Mouse (Mus musculus) intestine, postnatal 0 days (tissue): ENCODE results near the gene Tyro3. TPM values are rescaled to one million over a fixed set of nuclear protein-coding genes. Genes with fewer than 3 reads are reported as not detected.

ENCODE experiments used
- ATAC-seq: fragments of 200-750 bp; cut with Nextera tagmentation; 2 replicates; pipeline ENCODE4 v1.8.0; 2017; ENCODE audit warnings: mild to moderate bottlenecking, moderate TSS enrichment, moderate library complexity
- H3K27ac ChIP-seq: fragments of 300-500 bp; sonication (generic); 2 replicates; pipeline ENCODE4 v1.5.1; 2014; ENCODE audit warnings: mild to moderate bottlenecking, low read depth, low read length, moderate library complexity
- H3K27me3 ChIP-seq: fragments of 300-500 bp; sonication (generic); replicated peaks from 2 replicates; pipeline ENCODE4 v1.6.1; 2014; ENCODE audit warnings: low read length, mixed read lengths; ENCODE audit not compliant: control insufficient read depth, insufficient read depth
- H3K36me3 ChIP-seq: fragments of 300-500 bp; sonication (generic); 2 replicates; pipeline ENCODE4 v1.6.1; 2014; ENCODE audit warnings: mild to moderate bottlenecking, moderate library complexity; ENCODE audit not compliant: control insufficient read depth, insufficient read depth
- H3K4me1 ChIP-seq: fragments of 300-500 bp; sonication (generic); replicated peaks from 2 replicates; pipeline ENCODE4 v1.6.1; 2014; ENCODE audit warnings: antibody characterized with exemption, low read length, mixed read lengths; ENCODE audit not compliant: control insufficient read depth, insufficient read depth
- H3K4me2 ChIP-seq: fragments of 300-500 bp; sonication (generic); replicated peaks from 2 replicates; pipeline ENCODE4 v1.6.1; 2014; ENCODE audit warnings: low read depth, mild to moderate bottlenecking, moderate library complexity
- H3K4me3 ChIP-seq: fragments of 300-500 bp; sonication (generic); 2 replicates; pipeline ENCODE4 v1.5.1; 2014; ENCODE audit warnings: low read depth, low read length
- H3K9ac ChIP-seq: fragments of 300-500 bp; sonication (generic); 2 replicates; pipeline ENCODE4 v1.6.1; 2014; ENCODE audit warnings: mild to moderate bottlenecking, low read depth, low read length
- H3K9me3 ChIP-seq: fragments of 300-500 bp; sonication (generic); 2 replicates; pipeline ENCODE4 v1.6.1; 2016; ENCODE audit warnings: mixed run types; ENCODE audit not compliant: control insufficient read depth
- CTCF ChIP-seq: sonication (generic); IDR thresholded peaks from 2 replicates; pipeline ENCODE4 v1.5.1; 2016; ENCODE audit warnings: low read depth, mild to moderate bottlenecking, control low read depth, antibody characterized with exemption, moderate library complexity
- WGBS: fragments of 180-500 bp; shearing (Covaris S2); extraction: QIAGEN DNeasy Blood & Tissue Kit; methylation state at CpG from one replicate; pipeline ENCODE4 v1.1.7; 2014; 5-methylcytosine and 5-hydroxymethylcytosine counted together
- polyA plus RNA-seq: library from polyadenylated mRNA; unstranded; fragments of >200 nt; fragmentation: Nextera tagmentation; extraction: Ambion mirVana; gene quantifications from 2 replicates; pipeline ENCODE4 v1.2.1, GENCODE M21; 2015

Tyro3 gene
- polyA plus RNA-seq, 1 experiment from 2014 or later, result 4.5 TPM

DNA sequence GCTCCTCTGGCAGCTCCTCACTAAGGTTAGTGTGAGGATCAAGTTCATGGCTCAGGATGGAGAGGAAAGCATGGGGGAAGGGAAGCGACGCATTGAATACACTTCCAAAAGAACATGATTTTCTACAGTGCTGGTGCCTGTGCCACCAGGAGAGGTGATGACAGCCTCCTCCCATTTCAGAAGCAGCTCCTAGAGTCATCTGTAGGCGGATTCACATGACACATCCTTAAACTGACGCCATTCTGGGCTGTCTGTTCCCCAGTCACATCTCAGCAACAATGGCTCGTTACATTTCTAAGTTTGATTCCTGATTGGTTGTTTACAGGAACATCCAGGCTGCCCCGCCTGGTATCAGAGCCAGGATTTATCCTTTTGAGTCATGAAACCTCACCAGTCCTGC is 44.5 kb downstream of the Tyro3 start:
- H3K27me3 ChIP-seq, result no peaks in the 10 kb centered on the region
- H3K27ac ChIP-seq, result no peak overlapping the region
- no peak for ATAC-seq
- WGBS, result 67% methylated on average over 6 of the region's 6 CpGs
- no peaks in the 10 kb centered on the region for H3K4me1 ChIP-seq
- H3K9ac ChIP-seq, result no peak overlapping the region
- H3K9me3 ChIP-seq, result no peaks in the 10 kb centered on the region
- H3K36me3 ChIP-seq, result no peaks in the 10 kb centered on the region
- no peak overlapping the region for H3K4me2 ChIP-seq
- TF ChIP-seq CTCF, result no peak
- H3K4me3 ChIP-seq, result no peak overlapping the region

DNA sequence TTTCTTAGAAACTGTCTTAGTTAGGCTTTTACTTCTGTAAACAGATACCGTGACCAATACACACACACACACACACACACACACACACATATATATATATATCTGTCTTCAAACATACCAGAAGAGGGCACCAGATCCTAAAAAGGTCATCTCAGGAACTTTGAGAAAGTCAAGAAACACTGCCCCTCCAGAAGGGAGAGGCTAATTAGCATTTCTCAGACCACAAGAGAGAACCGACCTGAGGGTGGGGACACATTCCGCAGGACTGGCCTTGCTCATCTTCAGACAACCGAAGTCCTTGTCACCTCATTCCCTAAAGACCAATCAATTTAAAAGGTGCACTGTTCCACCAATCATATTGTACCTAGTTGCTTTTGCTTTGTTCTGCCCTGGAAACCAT is 46.0 kb downstream of the Tyro3 start:
- Histone ChIP-seq H3K36me3 (no peaks in the 10 kb centered on the region), H3K9ac (no peak overlapping the region), H3K27ac (no peak overlapping the region), H3K9me3 (no peaks in the 10 kb centered on the region), H3K27me3 (no peaks in the 10 kb centered on the region), H3K4me2 (no peak overlapping the region), H3K4me3 (no peak overlapping the region), H3K4me1 (no peaks in the 10 kb centered on the region)
- TF ChIP-seq CTCF, result no peak
- WGBS, result 90% methylated on average over 4 of the region's 4 CpGs
- ATAC-seq, result no peak

DNA sequence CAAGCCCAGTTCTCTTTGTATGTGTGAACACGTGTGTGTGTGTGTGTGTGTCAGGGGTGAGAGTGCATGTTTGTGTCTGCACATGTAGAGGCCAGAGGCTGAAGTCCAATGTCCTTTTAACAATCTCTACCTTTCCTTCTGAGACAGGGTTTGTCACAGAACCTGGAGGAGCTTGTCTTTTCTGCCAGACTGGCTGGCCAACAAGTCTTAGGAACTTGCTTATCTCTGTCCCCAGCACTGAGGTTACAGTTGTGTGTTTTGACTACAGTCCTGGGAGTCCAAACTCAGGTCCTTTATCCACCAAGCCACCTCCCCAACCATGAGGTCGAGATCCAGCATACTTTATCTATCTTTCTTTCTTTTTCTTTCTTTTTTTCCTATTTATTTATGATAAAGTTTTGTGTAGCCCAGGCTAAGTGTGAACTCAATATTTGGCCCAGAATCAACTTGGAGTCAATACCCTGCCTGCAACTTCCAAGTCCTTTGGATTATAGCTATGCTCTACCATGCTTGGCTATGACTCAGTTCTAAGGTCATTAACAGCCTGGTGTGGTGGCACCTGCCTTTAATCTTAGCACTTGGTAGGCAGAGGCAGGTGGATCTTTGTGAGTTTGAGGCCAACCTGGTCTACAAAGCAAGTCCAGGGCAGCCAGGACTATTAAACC is 48.5 kb downstream of the Tyro3 start:
- no peak for TF ChIP-seq CTCF
- Histone ChIP-seq H3K36me3 (no peaks in the 10 kb centered on the region), H3K9me3 (no peaks in the 10 kb centered on the region), H3K27me3 (no peaks in the 10 kb centered on the region), H3K4me2 (no peak overlapping the region), H3K9ac (no peak overlapping the region), H3K4me3 (no peak overlapping the region), H3K4me1 (no peaks in the 10 kb centered on the region), H3K27ac (no peak overlapping the region)
- ATAC-seq, result peak; percentile 59
- 52% methylated on average over 2 of the region's 2 CpGs for WGBS

DNA sequence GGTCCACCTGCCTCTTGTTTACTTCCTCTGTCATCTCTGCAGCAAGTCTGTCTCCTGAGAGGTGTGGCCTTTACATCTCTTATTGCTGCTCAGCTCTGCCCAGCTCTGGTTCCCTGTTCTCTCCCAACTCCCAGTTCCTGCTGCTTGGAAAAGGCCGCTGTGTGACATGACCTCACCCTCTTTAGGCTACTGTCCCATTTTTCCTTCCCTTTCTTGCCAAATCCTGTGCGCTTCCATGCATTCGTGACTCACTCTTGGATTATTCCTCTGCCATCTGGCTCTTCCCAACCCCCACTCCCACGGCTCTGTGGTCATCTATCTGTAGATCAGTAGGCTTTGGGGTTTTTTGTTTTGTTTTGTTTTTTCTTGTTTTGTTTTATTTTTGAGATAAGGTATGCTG is 49.4 kb downstream of the Tyro3 start:
- no peaks in the 10 kb centered on the region for H3K27me3 ChIP-seq
- no peaks in the 10 kb centered on the region for H3K36me3 ChIP-seq
- no peak for ATAC-seq
- no peak overlapping the region for H3K4me2 ChIP-seq
- H3K9me3 ChIP-seq, result no peaks in the 10 kb centered on the region
- H3K9ac ChIP-seq, result no peak overlapping the region
- H3K27ac ChIP-seq, result no peak overlapping the region
- 73% methylated on average over 4 of the region's 4 CpGs for WGBS
- H3K4me3 ChIP-seq, result no peak overlapping the region
- no peaks in the 10 kb centered on the region for H3K4me1 ChIP-seq
- TF ChIP-seq CTCF, result no peak

DNA sequence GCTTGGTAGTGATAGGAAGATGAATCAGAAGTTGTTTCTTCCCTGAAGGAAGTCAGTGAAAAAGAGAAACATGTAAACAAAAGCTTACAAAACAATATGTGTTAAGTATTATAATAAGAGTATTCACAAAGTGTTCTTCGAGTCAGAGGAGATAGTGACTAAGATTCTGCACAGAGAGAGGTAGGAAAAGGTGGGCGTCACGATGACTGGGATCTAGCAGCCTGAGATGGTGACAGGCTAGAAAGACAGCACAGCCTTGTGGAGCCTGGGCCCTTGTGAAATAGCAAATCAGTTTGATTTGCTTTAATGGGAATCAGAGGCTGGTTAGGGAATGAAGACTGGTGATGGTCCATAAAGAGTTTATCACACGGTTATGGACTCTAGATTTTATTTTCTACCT is 56.3 kb downstream of the Tyro3 start:
- Histone ChIP-seq H3K27me3 (no peaks in the 10 kb centered on the region), H3K4me2 (no peak overlapping the region), H3K4me1 (no peaks in the 10 kb centered on the region), H3K36me3 (no peaks in the 10 kb centered on the region), H3K27ac (no peak overlapping the region), H3K4me3 (no peak overlapping the region), H3K9ac (no peak overlapping the region), H3K9me3 (no peaks in the 10 kb centered on the region)
- ATAC-seq, result no peak
- TF ChIP-seq CTCF, result no peak
- 85% methylated on average over 4 of the region's 4 CpGs for WGBS

DNA sequence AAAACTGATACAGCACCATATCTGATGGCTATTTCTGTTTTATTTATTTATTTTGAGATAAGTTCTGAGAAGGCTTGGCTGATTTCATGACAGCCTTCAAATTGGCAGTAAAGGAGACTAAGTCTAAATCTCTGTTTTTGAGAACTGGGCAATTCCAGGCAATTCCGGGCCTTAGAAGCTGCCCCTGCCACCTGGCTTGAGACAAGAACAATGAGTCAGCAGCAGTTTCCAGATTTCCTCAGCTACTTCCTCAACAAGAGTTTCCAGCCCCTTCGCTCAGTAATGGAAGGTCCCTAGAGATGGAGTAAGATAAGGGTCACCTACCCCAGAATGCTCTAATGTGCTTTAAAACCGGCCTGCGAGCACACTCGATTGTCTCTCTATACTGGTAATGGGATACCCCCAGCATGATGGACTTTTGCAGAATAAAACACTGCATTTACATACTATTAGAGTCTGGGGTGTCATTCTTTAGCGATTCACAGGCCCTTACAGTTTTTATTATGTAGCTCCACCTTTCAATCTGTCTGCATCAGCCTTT is 57.8 kb downstream of the Tyro3 start:
- H3K27me3 ChIP-seq, result no peaks in the 10 kb centered on the region
- no peaks in the 10 kb centered on the region for H3K36me3 ChIP-seq
- TF ChIP-seq CTCF, result no peak
- no peak overlapping the region for H3K4me2 ChIP-seq
- no peak overlapping the region for H3K27ac ChIP-seq
- H3K9ac ChIP-seq, result no peak overlapping the region
- WGBS, result 68% methylated on average over 6 of the region's 6 CpGs
- H3K4me3 ChIP-seq, result no peak overlapping the region
- ATAC-seq, result no peak
- H3K4me1 ChIP-seq, result no peaks in the 10 kb centered on the region
- no peaks in the 10 kb centered on the region for H3K9me3 ChIP-seq
